Mouse (Mus musculus) testis, postnatal 10 days (tissue): Measurements from ENCODE around the gene Adamts18.

Experiments used
- DNase-seq: peaks from one replicate; pipeline ENCODE4 v3.0.0; 2021; ENCODE audit warnings: low spot score

The Adamts18 gene

DNA sequence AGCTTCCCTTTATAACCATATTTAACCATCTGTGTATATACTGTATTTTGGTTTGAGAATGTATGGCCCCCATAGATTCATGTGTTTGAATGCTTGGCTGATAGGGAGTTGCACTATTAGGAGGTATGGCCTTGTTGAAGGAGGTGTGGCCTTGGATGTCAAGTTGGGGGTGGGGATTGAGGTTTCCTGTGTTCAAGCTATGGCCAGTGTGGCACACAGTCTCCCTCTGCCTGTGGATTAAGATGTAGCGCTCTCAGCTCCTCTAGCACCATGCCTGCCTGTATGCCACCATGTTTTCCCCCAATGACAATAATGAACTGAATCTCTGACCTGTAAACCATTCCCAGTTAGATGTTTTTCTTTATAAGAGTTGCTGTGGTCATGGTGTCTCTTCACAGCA is 188.4 kb downstream of the Adamts18 start:
- no peak for DNase-seq

GRCm38 (mm10) chr8:113656681-113657298 is 191.7 kb downstream of the Adamts18 start:
- no peak for DNase-seq

DNA sequence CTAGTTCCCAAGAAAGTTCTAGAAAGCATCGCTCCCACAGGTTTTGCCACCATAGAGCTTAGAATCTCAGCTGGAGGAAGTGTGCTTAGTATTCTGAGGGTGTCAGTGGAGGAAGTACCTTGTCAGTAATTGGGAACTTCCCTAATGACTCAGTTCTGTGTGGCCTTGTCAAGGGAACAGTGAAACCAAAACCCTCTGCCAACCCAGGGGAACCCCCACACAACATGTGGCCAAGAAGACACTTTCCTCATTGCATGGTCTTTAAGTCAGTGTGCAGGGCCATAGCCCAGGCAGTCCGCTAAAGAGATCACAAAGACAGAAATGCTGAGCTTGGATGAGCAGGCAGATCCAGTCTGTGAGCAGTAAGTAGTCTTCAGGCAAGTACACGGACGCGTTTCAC is 192.4 kb downstream of the Adamts18 start:
- no peak for DNase-seq

DNA sequence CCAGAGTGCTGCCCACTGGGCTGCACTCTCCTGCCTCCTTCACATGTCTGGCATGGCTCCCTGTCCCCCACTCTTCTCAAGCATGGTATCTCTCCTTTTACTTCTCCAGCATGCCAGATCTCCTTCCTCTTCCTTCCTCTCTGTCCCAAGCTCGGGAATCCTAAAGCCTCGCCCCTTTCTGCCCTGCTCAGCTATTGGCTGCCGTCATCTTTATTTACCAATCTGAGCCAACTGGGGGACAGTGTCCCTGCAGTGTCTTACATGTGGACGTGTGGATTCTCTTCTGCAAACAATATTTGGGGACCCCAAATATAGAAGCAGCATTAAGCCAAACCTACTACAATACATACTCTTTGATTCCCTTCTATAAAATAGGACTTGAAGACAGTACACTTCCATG is 195.4 kb downstream of the Adamts18 start:
- DNase-seq: no peak

DNA sequence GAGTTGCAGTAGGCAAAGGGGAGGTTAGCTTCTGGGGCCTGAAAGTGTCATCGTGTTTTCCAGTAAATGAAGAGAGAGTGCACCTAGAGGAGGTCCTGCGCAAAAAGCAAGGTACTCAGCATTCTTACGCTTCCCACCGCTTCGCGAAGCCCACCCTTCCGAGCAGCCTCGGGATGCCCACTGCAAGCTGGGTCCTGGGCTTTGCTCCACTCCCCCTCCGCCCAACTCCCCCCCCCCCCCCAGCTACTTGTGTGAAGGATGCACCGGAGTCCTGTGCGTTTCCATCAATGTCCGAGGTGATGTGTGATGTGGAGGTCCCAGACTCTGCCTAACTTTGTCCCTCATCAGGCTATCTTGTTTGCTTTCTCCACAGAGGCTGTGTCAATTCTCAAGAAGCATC is 196.1 kb downstream of the Adamts18 start:
- no peak for DNase-seq
